Mouse (Mus musculus) myocyte (in vitro differentiated cells): ENCODE data around the gene Pla2g4a.

ENCODE experiments used
- POLR2A ChIP-seq: IDR thresholded peaks from one replicate; pipeline ENCODE4 v1.6.1; 2011; ENCODE audit warnings: low read depth, mild to moderate bottlenecking, control low read depth, moderate library complexity; ENCODE audit not compliant: insufficient read length
- TCF12 ChIP-seq: IDR thresholded peaks from one replicate; pipeline ENCODE4 v1.6.1; 2011; ENCODE audit warnings: mild to moderate bottlenecking, control low read depth; ENCODE audit not compliant: poor library complexity, insufficient read depth, severe bottlenecking

- TF ChIP-seq POLR2A (no peak), TCF12 (no peak)
Observed at GRCm38 (mm10) chr1:149952050-149952449, 9.0 kb downstream of the Pla2g4a start.
